Comparison of ENCODE assay signal across 16 mouse cellular contexts in the genomic region with DNA sequence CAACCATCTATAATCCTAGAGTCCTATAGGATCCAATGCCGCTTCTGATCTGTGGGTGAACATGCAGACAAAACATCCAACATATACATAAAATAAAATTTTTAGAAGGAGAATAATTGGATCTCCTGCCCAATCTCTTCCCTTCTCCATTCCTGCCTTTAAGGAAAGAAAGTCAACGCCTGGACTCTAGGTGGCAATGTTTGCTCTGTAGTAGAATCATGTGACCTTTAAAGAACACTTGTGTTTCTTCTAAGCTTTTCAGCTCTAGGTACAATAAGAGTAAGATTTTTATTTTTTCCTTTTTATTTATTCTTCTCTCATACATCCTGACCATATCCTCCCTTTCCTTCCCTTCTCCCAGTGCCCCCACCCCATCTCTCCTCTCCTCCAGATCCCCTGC. TPM values are rescaled to one million over a fixed set of nuclear protein-coding genes. Genes with fewer than 3 reads are reported as not detected.
DNase-seq lines count a peak whose midpoint lies in the region; ATAC-seq and TF ChIP-seq lines count a peak whose summit lies in the region.
"Had no signal": no experiment of that assay in that cellular context is flagged by ENCODE, and none has a peak within 500 bp of the region (broad histone marks: within the 10 kb centered on the region; RNA-seq: fewer than 3 reads in every experiment).

No protein-coding gene starts in this region.

- peaks cover 6% of the 10 kb centered on the region; the same call in 1 of the 2 replicates for H3K36me3 ChIP-seq in intestine, postnatal 0 days (ENCODE audit: control insufficient read depth, insufficient read depth)
- H3K36me3 ChIP-seq in intestine, embryonic 16.5 days (ENCODE audit: control insufficient read depth, insufficient read depth, low read length): no peaks in the 10 kb centered on the region
- peaks cover 35% of the 10 kb centered on the region for H3K36me3 ChIP-seq in macrophage (ENCODE audit: inconsistent target)

- DNase-seq in lung, postnatal 10 days: peak; percentile 46
- no peak for DNase-seq in lung, postnatal 14 days
- no peak for DNase-seq in Patski (ENCODE audit: low read depth, low spot score)
- DNase-seq in thymus, postnatal 14 days: no peak
- DNase-seq: adrenal gland, postnatal 10 days; right cerebral cortex, adult 18-20 months had no signal

- no peaks in the 10 kb centered on the region for H3K4me1 ChIP-seq in intestine, postnatal 0 days (replicated peaks; ENCODE audit: control insufficient read depth, insufficient read depth, low read length)
- H3K4me1 ChIP-seq in intestine, embryonic 16.5 days (ENCODE audit: control insufficient read depth, insufficient read depth, low read length): peaks cover 7% of the 10 kb centered on the region

- CTCF ChIA-PET in Patski (lab: Charles Lee): interaction anchor here (1.3 to 1.5 kb wide), 3 partner anchors 9 to 57 kb away, joined by 5 to 7 read pairs (median 6); no protein-coding TSS in a partner anchor

- peak overlapping the region; percentile 65 for H3K4me2 ChIP-seq in intestine, postnatal 0 days (replicated peaks; ENCODE audit: low read depth)
- H3K4me2 ChIP-seq in intestine, embryonic 16.5 days (ENCODE audit: low read depth, low read length): no peak overlapping the region
- H3K4me2 ChIP-seq: embryonic facial prominence, embryonic 13.5 days; hindbrain, embryonic 12.5 days had no signal

- H3K9ac ChIP-seq in intestine, postnatal 0 days (ENCODE audit: low read depth, low read length): no peak overlapping the region
- no peak overlapping the region for H3K9ac ChIP-seq in intestine, embryonic 16.5 days (ENCODE audit: low read depth, low read length)
- H3K9ac ChIP-seq: embryonic facial prominence, embryonic 13.5 days; hindbrain, embryonic 12.5 days had no signal

- no peak overlapping the region for H3K27ac ChIP-seq in intestine, postnatal 0 days (ENCODE audit: low read depth, low read length)
- no peak overlapping the region for H3K27ac ChIP-seq in intestine, embryonic 16.5 days (ENCODE audit: low read length)
- H3K27ac ChIP-seq in macrophage: peak overlapping the region; percentile 25; the same call in 1 of the 2 replicates
- H3K27ac ChIP-seq: embryonic facial prominence, embryonic 13.5 days; hindbrain, embryonic 12.5 days had no signal

- no peaks in the 10 kb centered on the region for H3K9me3 ChIP-seq in intestine, postnatal 0 days (ENCODE audit: control insufficient read depth)
- H3K9me3 ChIP-seq in intestine, embryonic 16.5 days (ENCODE audit: control insufficient read depth, low read length): no peaks in the 10 kb centered on the region
- H3K9me3 ChIP-seq: embryonic facial prominence, embryonic 13.5 days; hindbrain, embryonic 12.5 days had no signal

- in situ Hi-C loops in Patski (cut with MboI; ENCODE audit: low pct_unique_long_range_greater_than_20kb): no loop called here

- no peak for ATAC-seq in intestine, postnatal 0 days
- no peak for ATAC-seq in intestine, embryonic 16.5 days
- ATAC-seq in Patski: no peak
- ATAC-seq: forebrain, embryonic 14.5 days had no signal

- H3K4me3 ChIP-seq in intestine, postnatal 0 days (ENCODE audit: low read depth, low read length): peak overlapping the region; percentile 77; the same call in 1 of the 2 replicates
- H3K4me3 ChIP-seq in intestine, embryonic 16.5 days (ENCODE audit: low read length): no peak overlapping the region
- H3K4me3 ChIP-seq in macrophage (ENCODE audit: inconsistent target): peak overlapping the region; percentile 95
- H3K4me3 ChIP-seq: embryonic facial prominence, embryonic 13.5 days; hindbrain, embryonic 12.5 days had no signal

- POLR2A ChIA-PET in Patski (lab: Charles Lee): interaction anchor here (2.3 kb wide), 1 partner anchor 12 kb away, joined by 10 read pairs; no protein-coding TSS in a partner anchor

- H3K79me2 ChIP-seq in macrophage (ENCODE audit: inconsistent target): peaks cover 66% of the 10 kb centered on the region

- H3K27me3 ChIP-seq in intestine, postnatal 0 days (replicated peaks; ENCODE audit: control insufficient read depth, insufficient read depth, low read length): no peaks in the 10 kb centered on the region
- H3K27me3 ChIP-seq in intestine, embryonic 16.5 days (replicated peaks; ENCODE audit: control insufficient read depth, insufficient read depth, low read length): no peaks in the 10 kb centered on the region
- H3K27me3 ChIP-seq in Patski: no peaks in the 10 kb centered on the region
- H3K27me3 ChIP-seq: embryonic facial prominence, embryonic 13.5 days had no signal

- TF ChIP-seq CTCF in intestine, postnatal 0 days (IDR thresholded peaks at IDR 0.05; ENCODE audit: low read depth): peak; percentile 71
- peak; percentile 32 for TF ChIP-seq CTCF in Patski (IDR thresholded peaks at IDR 0.05)

- 55% methylated on average over 2 of the region's 2 CpGs for WGBS in intestine, postnatal 0 days
- 65% methylated on average over 2 of the region's 2 CpGs for WGBS in intestine, embryonic 16.5 days
- 56% methylated on average over 2 of the region's 2 CpGs for WGBS in macrophage (ENCODE audit: missing documents)

RNA-seq across cellular contexts. Expression of gene Stat2, which starts 1.5 kb away (rescaled TPM):
- 23.2 and 26.7 TPM in 2 replicates for polyA plus RNA-seq in intestine, postnatal 0 days (2015; fragmentation: Nextera tagmentation; extraction: Ambion mirVana)
- 16.4 and 18.0 TPM in 2 replicates for polyA plus RNA-seq in intestine, embryonic 16.5 days (2015; fragmentation: Nextera tagmentation; extraction: Ambion mirVana)
- polyA plus RNA-seq in Patski (2021) (29.5 TPM), macrophage (2018) (83.8 to 206 TPM (median 96.7 TPM) in 3 replicates)
- total RNA-seq in macrophage (2018; cell fraction: chromatin; rRNA removed): 1,000 to 10,000 TPM in 15 of 26 experiments, 100 to 1,000 TPM in 11; 281 to 2,406 (median 1,284) TPM
- total RNA-seq in macrophage (2018; cell fraction: cytosol; rRNA removed): 100 to 1,000 TPM in 17 of 26 experiments, 10 to 100 TPM in 9; 48.6 to 574 (median 197) TPM
- 1,000 to 10,000 TPM in 8 of 26 experiments, 100 to 1,000 TPM in 18; 214 to 1,357 (median 740) TPM for total RNA-seq in macrophage (2018; cell fraction: nucleus; rRNA removed)

RNA-seq across cellular contexts. Expression of gene Apof, which starts 3.4 kb away (rescaled TPM):
- polyA plus RNA-seq in intestine, postnatal 0 days (2015; fragmentation: Nextera tagmentation; extraction: Ambion mirVana): 0.12 TPM in 2 replicates
- polyA plus RNA-seq in intestine, embryonic 16.5 days (2015; fragmentation: Nextera tagmentation; extraction: Ambion mirVana): 1.5 and 3.5 TPM in 2 replicates
- polyA plus RNA-seq in Patski (2021) (0.10 TPM), macrophage (2018) (0.16 to 0.18 TPM in 2 of 3 replicates, not detected in the other)
- total RNA-seq in macrophage (2018; cell fraction: chromatin; rRNA removed): 1 to 10 TPM in 3 of 26 experiments, under 1 TPM in 4, not detected in 19; 0.62 to 1.2 (median 0.96) TPM
- total RNA-seq in macrophage (2018; cell fraction: cytosol; rRNA removed): under 1 TPM in 16 of 26 experiments, not detected in 10; 0.14 to 0.74 (median 0.34) TPM
- 1 to 10 TPM in 2 of 26 experiments, under 1 TPM in 8, not detected in 16; 0.48 to 1.2 (median 0.74) TPM for total RNA-seq in macrophage (2018; cell fraction: nucleus; rRNA removed)
- total RNA-seq: heart, adult 8-10 months; left cerebral cortex, postnatal 14 days; megakaryocyte-erythroid progenitor cell, adult 5-6 weeks had no signal
- polyA plus RNA-seq: embryonic facial prominence, embryonic 13.5 days; forebrain, embryonic 14.5 days; hindbrain, embryonic 12.5 days had no signal

RNA-seq across cellular contexts. Expression of gene Apon, which starts 18.0 kb away (rescaled TPM):
- polyA plus RNA-seq in intestine, postnatal 0 days (2015; fragmentation: Nextera tagmentation; extraction: Ambion mirVana): not detected in 2 replicates
- 0.18 and 0.20 TPM in 2 replicates for polyA plus RNA-seq in intestine, embryonic 16.5 days (2015; fragmentation: Nextera tagmentation; extraction: Ambion mirVana)
- polyA plus RNA-seq in Patski (2021): 1.4 TPM
- 1 to 10 TPM in 2 of 26 experiments, under 1 TPM in 6, not detected in 18; 0.32 to 1.7 (median 0.62) TPM for total RNA-seq in macrophage (2018; cell fraction: chromatin; rRNA removed)
- total RNA-seq in macrophage (2018; cell fraction: cytosol; rRNA removed): under 1 TPM in 10 of 26 experiments, not detected in 16; 0.08 to 0.33 (median 0.12) TPM
- 1 to 10 TPM in 2 of 26 experiments, under 1 TPM in 11, not detected in 13; 0.29 to 1.3 (median 0.64) TPM for total RNA-seq in macrophage (2018; cell fraction: nucleus; rRNA removed)
- polyA plus RNA-seq in macrophage (2018): not detected in 3 replicates
- total RNA-seq: heart, adult 8-10 months; left cerebral cortex, postnatal 14 days had no signal
- polyA plus RNA-seq: forebrain, embryonic 14.5 days; urinary bladder, adult 2 months had no signal

RNA-seq across cellular contexts. Expression of gene Il23a, which starts 26.7 kb away (rescaled TPM):
- polyA plus RNA-seq in intestine, postnatal 0 days (2015; fragmentation: Nextera tagmentation; extraction: Ambion mirVana): 0.22 and 0.46 TPM in 2 replicates
- polyA plus RNA-seq in intestine, embryonic 16.5 days (2015; fragmentation: Nextera tagmentation; extraction: Ambion mirVana): 0.44 and 0.53 TPM in 2 replicates
- polyA plus RNA-seq in Patski (2021) (0.04 TPM), macrophage (2018) (0.10 TPM in 1 of 3 replicates, not detected in the others)
- 10 to 100 TPM in 6 of 26 experiments, 1 to 10 TPM in 5, under 1 TPM in 3, not detected in 12; 0.41 to 41.0 (median 4.1) TPM for total RNA-seq in macrophage (2018; cell fraction: chromatin; rRNA removed)
- 10 to 100 TPM in 4 of 26 experiments, 1 to 10 TPM in 6, under 1 TPM in 8, not detected in 8; 0.15 to 66.5 (median 1.3) TPM for total RNA-seq in macrophage (2018; cell fraction: cytosol; rRNA removed)
- total RNA-seq in macrophage (2018; cell fraction: nucleus; rRNA removed): 10 to 100 TPM in 5 of 26 experiments, 1 to 10 TPM in 7, under 1 TPM in 6, not detected in 8; 0.28 to 66.8 (median 2.3) TPM
- total RNA-seq: megakaryocyte-erythroid progenitor cell, adult 5-6 weeks had no signal
- polyA plus RNA-seq: forebrain, embryonic 14.5 days; hindbrain, embryonic 12.5 days; urinary bladder, adult 2 months had no signal

RNA-seq across cellular contexts. Expression of gene Pan2, which starts 31.3 kb away (rescaled TPM):
- polyA plus RNA-seq in intestine, postnatal 0 days (2015; fragmentation: Nextera tagmentation; extraction: Ambion mirVana): 11.5 and 14.0 TPM in 2 replicates
- polyA plus RNA-seq in intestine, embryonic 16.5 days (2015; fragmentation: Nextera tagmentation; extraction: Ambion mirVana): 24.7 and 25.5 TPM in 2 replicates
- 20.3 TPM for polyA plus RNA-seq in Patski (2021)
- 10 to 100 TPM in 25 of 26 experiments, 1 to 10 TPM in 1; 8.8 to 51.1 (median 37.7) TPM for total RNA-seq in macrophage (2018; cell fraction: chromatin; rRNA removed)
- total RNA-seq in macrophage (2018; cell fraction: cytosol; rRNA removed): 1 to 10 TPM; 2.2 to 6.0 (median 3.9) TPM
- total RNA-seq in macrophage (2018; cell fraction: nucleus; rRNA removed): 10 to 100 TPM in 25 of 26 experiments, 1 to 10 TPM in 1; 9.7 to 45.3 (median 22.1) TPM
- polyA plus RNA-seq in macrophage (2018): 2.9 to 5.7 TPM (median 3.4 TPM) in 3 replicates
